Mouse (Mus musculus) brain, embryonic 14.5 days (tissue): ENCODE measurements around the gene Mkks.

Experiments
- CTCF ChIP-seq: fragments of 200-500 bp; IDR thresholded peaks from 2 replicates; pipeline ENCODE4 v1.5.1; 2012; ENCODE audit warnings: inconsistent platforms, mild to moderate bottlenecking, moderate library complexity, borderline replicate concordance; ENCODE audit not compliant: insufficient read depth, insufficient read length; ENCODE audit errors: extremely low read depth
- POLR2A ChIP-seq: fragments of 200-500 bp; IDR thresholded peaks from 2 replicates; pipeline ENCODE4 v1.6.1; 2012; ENCODE audit warnings: mild to moderate bottlenecking, inconsistent platforms, borderline replicate concordance; ENCODE audit not compliant: poor library complexity, insufficient read depth, insufficient read length, severe bottlenecking; ENCODE audit errors: extremely low read depth

GRCm38 (mm10) chr2:136908596-136908995 lies 17.4 kb upstream of the Mkks start:
- TF ChIP-seq CTCF = no peak
- TF ChIP-seq POLR2A = no peak
